Mouse (Mus musculus) liver, adult 2 months (tissue): Measurements from ENCODE around the gene Igf2. TPM values are rescaled to one million over a fixed set of nuclear protein-coding genes. Genes with fewer than 3 reads are reported as not detected.

Experiments used
- DNase-seq: peaks from one replicate; pipeline ENCODE4 v3.0.0-alpha.2; 2011; ENCODE audit warnings: low read depth, low spot score; ENCODE audit errors: extremely low read depth
- H3K27ac ChIP-seq: fragments of 200-500 bp; replicated peaks from 2 replicates; pipeline ENCODE4 v1.5.1; 2012; ENCODE audit warnings: low read depth, mild to moderate bottlenecking, control low read depth, inconsistent platforms, low read length; ENCODE audit not compliant: insufficient read depth
- H3K27me3 ChIP-seq: fragments of 200-500 bp; 2 replicates; pipeline ENCODE4 v1.6.1; 2012; ENCODE audit warnings: mild to moderate bottlenecking, moderate library complexity, low read length, inconsistent platforms; ENCODE audit not compliant: control insufficient read depth, insufficient read depth
- H3K36me3 ChIP-seq: fragments of 200-500 bp; 2 replicates; pipeline ENCODE4 v1.6.1; 2012; ENCODE audit warnings: low read length, inconsistent platforms; ENCODE audit not compliant: control insufficient read depth, insufficient read depth
- H3K4me1 ChIP-seq: fragments of 200-500 bp; 2 replicates; pipeline ENCODE4 v1.6.1; 2011; ENCODE audit warnings: low read length; ENCODE audit not compliant: control insufficient read depth, insufficient read depth
- H3K4me3 ChIP-seq: fragments of 200-500 bp; 2 replicates; pipeline ENCODE4 v1.5.1; 2011; ENCODE audit warnings: low read depth, mild to moderate bottlenecking, control low read depth, low read length, moderate library complexity; ENCODE audit not compliant: insufficient read depth
- H3K79me2 ChIP-seq: fragments of 200-500 bp; 2 replicates; pipeline ENCODE4 v1.6.1; 2012; ENCODE audit warnings: inconsistent platforms, mild to moderate bottlenecking, low read length, moderate library complexity; ENCODE audit not compliant: control insufficient read depth, insufficient read depth
- H3K9ac ChIP-seq: fragments of 200-500 bp; 2 replicates; pipeline ENCODE4 v1.6.1; 2012; ENCODE audit warnings: low read depth, mild to moderate bottlenecking, control low read depth, inconsistent platforms, low read length
- CTCF ChIP-seq: fragments of 200-500 bp; IDR thresholded peaks from 2 replicates; pipeline ENCODE4 v1.5.1; 2011; ENCODE audit warnings: low read depth, low read length, control low read depth
- POLR2A ChIP-seq: fragments of 200-500 bp; IDR thresholded peaks from 2 replicates; pipeline ENCODE4 v1.6.1; 2011; ENCODE audit warnings: low read length, control low read depth; ENCODE audit not compliant: insufficient read depth; ENCODE audit errors: extremely low read depth
- WGBS: fragments of 180-500 bp; shearing (Covaris S2); methylation state at CpG from one replicate; pipeline ENCODE4 v1.1.7; 2018; 5-methylcytosine and 5-hydroxymethylcytosine counted together
- polyA plus RNA-seq: library from polyadenylated mRNA; depleted of rRNA; stranded (reverse); fragments of >200 nt; gene quantifications from 2 replicates; pipeline ENCODE4 v1.2.3, GENCODE M21; 2012
- total RNA-seq: library from RNA; depleted of rRNA; stranded (reverse); fragments of >200 nt; gene quantifications from 2 replicates; pipeline ENCODE4 v1.2.3, GENCODE M21; 2014

Igf2 gene
- total and polyA plus RNA-seq, 2 experiments: 0.37 to 1.2 TPM

DNA sequence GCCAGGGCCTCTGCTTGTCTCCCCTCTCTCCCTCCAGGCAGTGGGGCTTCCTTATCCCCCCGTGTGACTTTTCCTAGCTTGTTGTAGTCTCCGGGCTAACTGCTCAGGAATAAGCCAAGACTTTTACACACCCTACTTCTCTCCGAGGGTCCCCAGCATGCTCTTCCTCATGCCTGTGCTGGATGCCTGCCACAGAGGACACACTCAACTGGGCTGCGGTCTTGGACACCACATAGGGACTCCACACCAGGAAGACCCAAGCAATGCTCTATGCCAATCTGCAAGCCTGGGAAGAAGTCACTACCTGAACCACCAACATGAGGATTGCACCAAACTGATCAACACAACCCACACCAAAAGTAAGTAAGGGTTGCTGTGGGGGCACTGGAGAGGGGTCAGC is 507 bp downstream of the Igf2 start:
- Histone ChIP-seq H3K9ac (no peak overlapping the region), H3K79me2 (no peaks in the 10 kb centered on the region), H3K36me3 (no peaks in the 10 kb centered on the region), H3K27me3 (peaks cover 41% of the 10 kb centered on the region), H3K4me1 (peaks cover 1% of the 10 kb centered on the region; the same call in 1 of the 2 replicates), H3K27ac (no peak overlapping the region), H3K4me3 (no peak overlapping the region)
- no peak for DNase-seq
- 82% methylated on average over 4 of the region's 4 CpGs for WGBS
- TF ChIP-seq CTCF: no peak
- TF ChIP-seq POLR2A: no peak

DNA sequence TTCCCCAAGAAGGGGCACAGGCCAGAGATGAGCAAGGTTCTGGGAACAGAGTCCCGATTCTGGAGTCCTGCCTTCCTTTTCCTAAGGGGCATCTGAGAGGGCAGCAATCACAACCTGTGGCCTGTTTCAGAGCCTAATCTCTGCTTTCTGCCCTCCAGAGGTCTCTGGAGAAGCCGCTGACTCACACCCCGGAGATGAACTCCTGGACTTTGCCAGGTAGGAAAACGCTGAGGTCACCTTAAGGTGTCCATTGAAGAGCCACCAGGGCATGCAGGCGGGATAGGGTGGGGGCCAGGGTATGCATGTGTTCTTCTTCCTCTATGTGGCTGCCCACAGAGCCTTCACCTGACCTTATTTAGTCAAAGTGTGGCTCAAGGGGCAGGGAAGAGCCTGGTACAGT is 1.3 kb downstream of the Igf2 start:
- no peak overlapping the region for H3K27ac ChIP-seq
- H3K4me1 ChIP-seq: peaks cover 1% of the 10 kb centered on the region; the same call in 1 of the 2 replicates
- H3K27me3 ChIP-seq: peaks cover 48% of the 10 kb centered on the region
- H3K4me3 ChIP-seq: no peak overlapping the region
- no peak for TF ChIP-seq CTCF
- TF ChIP-seq POLR2A: no peak
- no peaks in the 10 kb centered on the region for H3K79me2 ChIP-seq
- H3K9ac ChIP-seq: no peak overlapping the region
- 70% methylated on average over 5 of the region's 5 CpGs for WGBS
- no peaks in the 10 kb centered on the region for H3K36me3 ChIP-seq
- DNase-seq: no peak

DNA sequence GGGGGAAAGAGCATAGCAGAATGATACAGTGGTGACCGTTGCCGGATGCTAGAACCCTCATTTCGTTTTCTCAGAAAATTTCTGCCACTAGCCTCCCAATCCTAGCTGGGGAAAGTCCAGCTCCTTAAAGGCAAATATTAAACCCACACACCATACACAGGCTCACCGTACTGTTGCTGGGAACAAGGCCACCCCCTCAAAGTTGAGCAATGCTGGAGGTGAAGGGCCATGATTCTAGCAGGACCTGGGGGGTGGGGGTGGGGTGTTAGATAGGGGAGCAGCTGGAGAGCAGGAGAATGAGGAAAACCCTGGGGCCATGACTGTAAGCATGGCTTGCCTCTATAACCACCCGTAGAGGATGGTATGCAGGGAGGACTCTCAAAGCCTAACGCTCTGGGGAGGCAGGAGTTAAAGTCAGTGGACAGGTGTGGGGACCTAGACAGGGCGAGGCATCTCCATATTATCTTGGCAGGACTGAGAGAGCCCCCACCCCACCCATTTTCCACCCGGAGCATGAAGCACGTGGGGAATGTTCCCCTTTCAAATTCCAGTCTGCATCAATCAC is 2.1 kb downstream of the Igf2 start:
- Histone ChIP-seq H3K4me1 (peaks cover 1% of the 10 kb centered on the region; the same call in 1 of the 2 replicates), H3K4me3 (no peak overlapping the region), H3K9ac (no peak overlapping the region), H3K27ac (no peak overlapping the region), H3K27me3 (peaks cover 45% of the 10 kb centered on the region), H3K79me2 (no peaks in the 10 kb centered on the region), H3K36me3 (no peaks in the 10 kb centered on the region)
- TF ChIP-seq POLR2A: no peak
- no peak for TF ChIP-seq CTCF
- DNase-seq: no peak
- WGBS: 17% methylated on average over 9 of the region's 9 CpGs

DNA sequence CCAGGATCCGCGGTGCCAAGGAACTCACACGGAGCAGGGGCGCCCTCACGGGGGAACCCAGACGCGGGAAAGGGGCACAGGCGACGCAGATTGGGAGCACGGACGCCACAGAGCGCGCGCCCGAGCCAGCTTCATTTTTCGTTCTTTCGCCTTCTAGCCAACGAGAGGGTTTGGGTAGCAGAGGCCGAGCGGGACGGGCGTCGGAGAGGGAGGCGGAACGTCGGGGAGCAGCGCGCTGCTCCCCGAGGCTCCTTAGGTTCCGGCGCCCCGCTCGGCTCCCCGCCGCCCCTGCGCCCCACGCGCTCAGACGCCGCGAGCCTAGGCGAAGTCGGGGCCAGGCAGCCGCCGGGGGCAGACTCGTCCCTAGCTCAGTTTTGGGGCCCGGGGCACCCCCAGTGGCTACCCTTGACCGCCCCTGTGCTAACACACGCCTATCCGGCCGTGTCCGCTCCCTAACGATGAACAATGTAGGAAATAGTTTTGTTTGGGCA is 2.6 kb downstream of the Igf2 start:
- WGBS: 4% methylated on average over 52 of the region's 53 CpGs
- no peak overlapping the region for H3K27ac ChIP-seq
- H3K36me3 ChIP-seq: no peaks in the 10 kb centered on the region
- peaks cover 45% of the 10 kb centered on the region for H3K27me3 ChIP-seq
- no peaks in the 10 kb centered on the region for H3K79me2 ChIP-seq
- peaks cover 1% of the 10 kb centered on the region; the same call in 1 of the 2 replicates for H3K4me1 ChIP-seq
- no peak overlapping the region for H3K4me3 ChIP-seq
- TF ChIP-seq CTCF (no peak), POLR2A (no peak)
- no peak for DNase-seq
- no peak overlapping the region for H3K9ac ChIP-seq

DNA sequence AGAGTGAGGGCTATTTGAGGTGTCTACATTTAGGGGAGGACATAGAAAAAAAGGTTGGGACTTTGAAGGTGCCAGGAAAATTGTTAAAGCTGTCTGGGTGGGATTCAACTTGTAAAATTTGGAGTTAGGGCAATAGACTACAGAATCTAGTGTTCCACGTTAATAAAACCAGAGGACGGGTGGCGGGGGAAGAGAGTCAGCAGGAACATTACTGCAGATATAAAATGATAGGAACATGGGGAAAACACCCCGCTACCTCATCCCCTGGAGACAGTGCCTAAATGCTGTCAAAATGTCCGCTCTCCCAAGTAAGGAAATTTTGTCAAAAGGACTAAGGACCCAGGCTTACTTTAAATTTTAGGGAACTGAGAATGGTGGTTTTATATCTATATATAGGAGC is 3.5 kb downstream of the Igf2 start:
- WGBS: 49% methylated on average over 5 of the region's 5 CpGs

DNA sequence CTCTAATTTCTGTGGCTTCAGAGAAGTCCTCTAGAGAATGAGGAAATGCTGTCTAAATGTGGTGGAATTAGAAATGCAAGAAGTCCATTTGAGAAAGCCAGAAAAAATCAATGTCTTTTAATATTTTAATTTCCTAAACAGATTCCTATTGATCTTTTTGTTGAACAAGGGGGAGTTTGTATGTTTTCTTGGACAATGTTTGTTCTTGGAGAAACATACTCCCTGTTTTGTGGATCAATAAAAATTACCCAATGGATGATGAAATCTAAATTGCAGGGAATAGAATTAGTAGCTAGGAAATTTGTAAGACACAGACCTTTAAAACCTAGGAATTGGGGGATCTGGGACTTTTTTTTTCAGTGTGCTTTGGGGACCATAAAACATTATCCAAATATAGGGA is 4.8 kb downstream of the Igf2 start:
- no peak overlapping the region for H3K27ac ChIP-seq
- H3K27me3 ChIP-seq: peaks cover 49% of the 10 kb centered on the region
- H3K36me3 ChIP-seq: no peaks in the 10 kb centered on the region
- no peak overlapping the region for H3K9ac ChIP-seq
- no peaks in the 10 kb centered on the region for H3K79me2 ChIP-seq
- TF ChIP-seq CTCF (no peak), POLR2A (no peak)
- no peak overlapping the region for H3K4me3 ChIP-seq
- peaks cover 1% of the 10 kb centered on the region; the same call in 1 of the 2 replicates for H3K4me1 ChIP-seq
- DNase-seq: peak; percentile 91

More for the DNA sequence above, 3.5 kb downstream of the Igf2 start:
- H3K27ac ChIP-seq: no peak overlapping the region
- TF ChIP-seq CTCF (no peak), POLR2A (no peak)
- peaks cover 1% of the 10 kb centered on the region; the same call in 1 of the 2 replicates for H3K4me1 ChIP-seq
- no peaks in the 10 kb centered on the region for H3K79me2 ChIP-seq
- DNase-seq: no peak
- no peak overlapping the region for H3K9ac ChIP-seq
- peaks cover 49% of the 10 kb centered on the region for H3K27me3 ChIP-seq
- H3K4me3 ChIP-seq: no peak overlapping the region
- H3K36me3 ChIP-seq: no peaks in the 10 kb centered on the region
